Mouse (Mus musculus) forebrain, embryonic 11.5 days (tissue): Measurements from ENCODE around the gene Mcm2. TPM values are rescaled to one million over a fixed set of nuclear protein-coding genes. Genes with fewer than 3 reads are reported as not detected.

Experiments
- ATAC-seq: fragments of 200-750 bp; cut with Nextera tagmentation; replicated peaks from 2 replicates; pipeline ENCODE4 v1.8.0; 2017; ENCODE audit warnings: moderate TSS enrichment; ENCODE audit not compliant: low FRiP score
- DNase-seq: peaks from one replicate; pipeline ENCODE4 v3.0.0-alpha.2; 2017; ENCODE audit warnings: low spot score
- H3K27ac ChIP-seq: fragments of 300-500 bp; sonication (generic); 2 replicates; pipeline ENCODE4 v1.5.1; 2014; ENCODE audit warnings: low read depth, low read length
- H3K27me3 ChIP-seq: fragments of 300-500 bp; sonication (generic); 2 replicates; pipeline ENCODE4 v1.6.1; 2014; ENCODE audit warnings: mild to moderate bottlenecking, low read length, mixed read lengths; ENCODE audit not compliant: control insufficient read depth, insufficient read depth
- H3K36me3 ChIP-seq: fragments of 300-500 bp; sonication (generic); 2 replicates; pipeline ENCODE4 v1.6.1; 2014; ENCODE audit warnings: mild to moderate bottlenecking, low read length, moderate library complexity, mixed read lengths; ENCODE audit not compliant: control insufficient read depth, insufficient read depth
- H3K4me1 ChIP-seq: fragments of 300-500 bp; sonication (generic); replicated peaks from 2 replicates; pipeline ENCODE4 v1.6.1; 2014; ENCODE audit warnings: low read length, mixed read lengths; ENCODE audit not compliant: control insufficient read depth, insufficient read depth
- H3K4me2 ChIP-seq: fragments of 300-500 bp; sonication (generic); 2 replicates; pipeline ENCODE4 v1.6.1; 2014; ENCODE audit warnings: low read depth, mild to moderate bottlenecking, low read length, moderate library complexity, mixed read lengths; ENCODE audit not compliant: severe bottlenecking
- H3K4me3 ChIP-seq: fragments of 300-500 bp; sonication (generic); 2 replicates; pipeline ENCODE4 v1.5.1; 2014; ENCODE audit warnings: low read depth, low read length
- H3K9ac ChIP-seq: fragments of 300-500 bp; sonication (generic); 2 replicates; pipeline ENCODE4 v1.6.1; 2014; ENCODE audit warnings: low read length
- H3K9me3 ChIP-seq: fragments of 300-500 bp; sonication (generic); 2 replicates; pipeline ENCODE4 v1.6.1; 2016; ENCODE audit warnings: low read length, mixed read lengths; ENCODE audit not compliant: control insufficient read depth
- WGBS: fragments of 180-500 bp; shearing (Covaris S2); extraction: QIAGEN DNeasy Blood & Tissue Kit; methylation state at CpG from one replicate; pipeline ENCODE4 v1.1.7; 2014; 5-methylcytosine and 5-hydroxymethylcytosine counted together
- polyA plus RNA-seq: library from polyadenylated mRNA; unstranded; fragments of >200 nt; fragmentation: Nextera tagmentation; extraction: Ambion mirVana; gene quantifications from 2 replicates; pipeline ENCODE4 v1.2.1, GENCODE M21; 2014

Mcm2 gene
- polyA plus RNA-seq, 1 experiment from 2014 or later = 248 TPM

GRCm38 (mm10) chr6:88879471-88879870 lies 19.1 kb downstream of the Mcm2 start:
- Histone ChIP-seq H3K4me1 (no peaks in the 10 kb centered on the region), H3K27me3 (peaks cover 2% of the 10 kb centered on the region; the same call in 1 of the 2 replicates), H3K4me2 (no peak overlapping the region), H3K9ac (no peak overlapping the region), H3K27ac (no peak overlapping the region), H3K36me3 (peaks cover 3% of the 10 kb centered on the region; the same call in 1 of the 2 replicates), H3K9me3 (no peaks in the 10 kb centered on the region), H3K4me3 (no peak overlapping the region)
- ATAC-seq (no peak), DNase-seq (no peak)
- 68% methylated on average over 4 of the region's 4 CpGs for WGBS

- Histone ChIP-seq H3K4me3 (peak within 1 kb of the TSS; percentile 85), H3K36me3 (no peaks in the 10 kb centered on the region), H3K4me1 (peaks cover 9% of the 10 kb centered on the region; the same call in 1 of the 2 replicates), H3K27me3 (peaks cover 2% of the 10 kb centered on the region; the same call in 1 of the 2 replicates), H3K27ac (peak within 1 kb of the TSS; percentile 50), H3K9me3 (no peaks in the 10 kb centered on the region), H3K9ac (peak within 1 kb of the TSS; percentile 88), H3K4me2 (peak within 1 kb of the TSS; percentile 81)
- ATAC-seq (peak; percentile 80), DNase-seq (peak; percentile 89)
- WGBS = 6% methylated on average over 62 of the region's 63 CpGs
These were observed 23.6 kb downstream of the Mcm2 start, which contains the start of gene Podxl2 for GRCm38 (mm10) chr6:88874868-88875508. TSS of gene Podxl2 (minus strand) at chr6:88875044.

- 3% methylated on average over 66 of the region's 74 CpGs for WGBS
- peak overlapping the region; percentile 85 for H3K4me3 ChIP-seq
- no peaks in the 10 kb centered on the region for H3K36me3 ChIP-seq
- H3K9me3 ChIP-seq = no peaks in the 10 kb centered on the region
- peaks cover 2% of the 10 kb centered on the region; the same call in 1 of the 2 replicates for H3K27me3 ChIP-seq
- peaks cover 9% of the 10 kb centered on the region; the same call in 1 of the 2 replicates for H3K4me1 ChIP-seq
- peak overlapping the region; percentile 88 for H3K9ac ChIP-seq
- DNase-seq (peak; percentile 67), ATAC-seq (peak; percentile 52)
- H3K4me2 ChIP-seq = peak overlapping the region; percentile 81
- peak overlapping the region; percentile 50 for H3K27ac ChIP-seq
These were observed 24.4 kb downstream of the Mcm2 start for GRCm38 (mm10) chr6:88873965-88874867.

- Histone ChIP-seq H3K27ac (no peak overlapping the region), H3K4me1 (peaks cover 9% of the 10 kb centered on the region; the same call in 1 of the 2 replicates), H3K4me2 (peak overlapping the region; percentile 81; the same call in 1 of the 2 replicates), H3K36me3 (no peaks in the 10 kb centered on the region), H3K9ac (peak overlapping the region; percentile 35; the same call in 1 of the 2 replicates), H3K27me3 (peaks cover 2% of the 10 kb centered on the region; the same call in 1 of the 2 replicates), H3K4me3 (peak overlapping the region; percentile 9; the same call in 1 of the 2 replicates), H3K9me3 (no peaks in the 10 kb centered on the region)
- 0 out of 2 replicates have a peak, but pooled peaks have one; percentile 43 for ATAC-seq
- 26% methylated on average over 7 of the region's 7 CpGs for WGBS
- DNase-seq = no peak
These were observed 25.8 kb downstream of the Mcm2 start for GRCm38 (mm10) chr6:88872811-88873210.

- peaks cover 2% of the 10 kb centered on the region; the same call in 1 of the 2 replicates for H3K27me3 ChIP-seq
- 53% methylated on average over 8 of the region's 8 CpGs for WGBS
- no peak overlapping the region for H3K4me2 ChIP-seq
- no peak overlapping the region for H3K9ac ChIP-seq
- H3K36me3 ChIP-seq = no peaks in the 10 kb centered on the region
- no peak overlapping the region for H3K4me3 ChIP-seq
- peak overlapping the region; percentile 51; the same call in 1 of the 2 replicates for H3K27ac ChIP-seq
- H3K4me1 ChIP-seq = peaks cover 9% of the 10 kb centered on the region; the same call in 1 of the 2 replicates
- no peaks in the 10 kb centered on the region for H3K9me3 ChIP-seq
- no peak for DNase-seq
- no peak for ATAC-seq
These were observed 27.0 kb downstream of the Mcm2 start for GRCm38 (mm10) chr6:88871546-88871945.

- H3K27ac ChIP-seq = no peak overlapping the region
- no peak overlapping the region for H3K4me2 ChIP-seq
- no peak overlapping the region for H3K9ac ChIP-seq
- H3K36me3 ChIP-seq = no peaks in the 10 kb centered on the region
- ATAC-seq (no peak), DNase-seq (no peak)
- H3K27me3 ChIP-seq = peaks cover 2% of the 10 kb centered on the region; the same call in 1 of the 2 replicates
- WGBS = 70% methylated on average over 4 of the region's 4 CpGs
- H3K9me3 ChIP-seq = no peaks in the 10 kb centered on the region
- H3K4me1 ChIP-seq = peaks cover 9% of the 10 kb centered on the region; the same call in 1 of the 2 replicates
- H3K4me3 ChIP-seq = no peak overlapping the region
These were observed 28.0 kb downstream of the Mcm2 start for GRCm38 (mm10) chr6:88870594-88870993.

- no peaks in the 10 kb centered on the region for H3K9me3 ChIP-seq
- H3K9ac ChIP-seq = no peak overlapping the region
- H3K4me1 ChIP-seq = peaks cover 9% of the 10 kb centered on the region; the same call in 1 of the 2 replicates
- DNase-seq (no peak), ATAC-seq (no peak)
- no peak overlapping the region for H3K4me3 ChIP-seq
- no peak overlapping the region for H3K27ac ChIP-seq
- H3K36me3 ChIP-seq = no peaks in the 10 kb centered on the region; the same call in 1 of the 2 replicates
- no peaks in the 10 kb centered on the region; the same call in 1 of the 2 replicates for H3K27me3 ChIP-seq
- no peak overlapping the region for H3K4me2 ChIP-seq
- WGBS = 87% methylated on average over 7 of the region's 7 CpGs
These were observed 29.1 kb downstream of the Mcm2 start for GRCm38 (mm10) chr6:88869459-88869858.

GRCm38 (mm10) chr6:88865704-88866103 lies 32.9 kb downstream of the Mcm2 start:
- Histone ChIP-seq H3K4me2 (no peak overlapping the region), H3K4me3 (no peak overlapping the region), H3K27ac (no peak overlapping the region), H3K9me3 (no peaks in the 10 kb centered on the region), H3K9ac (no peak overlapping the region), H3K27me3 (no peaks in the 10 kb centered on the region), H3K36me3 (peaks cover 9% of the 10 kb centered on the region; the same call in 1 of the 2 replicates), H3K4me1 (0 out of 2 replicates have a peak, but pooled peaks cover 2% of the 10 kb centered on the region)
- WGBS = 86% methylated on average over 7 of the region's 7 CpGs
- ATAC-seq (no peak), DNase-seq (no peak)
